Mouse (Mus musculus) intestine, embryonic 16.5 days (tissue): ENCODE data around the gene Ptges. TPM values are rescaled to one million over a fixed set of nuclear protein-coding genes. Genes with fewer than 3 reads are reported as not detected.
"Not testable (repeated sequence)": the region's sequence is repeated elsewhere in the genome, so short reads cannot be mapped to it uniquely, and the experiment has no call there.

Source experiments
- ATAC-seq: fragments of 200-750 bp; cut with Nextera tagmentation; 2 replicates; pipeline ENCODE4 v1.8.0; 2017; ENCODE audit warnings: moderate TSS enrichment, moderate library complexity
- H3K27ac ChIP-seq: fragments of 300-500 bp; sonication (generic); 2 replicates; pipeline ENCODE4 v1.5.1; 2014; ENCODE audit warnings: mild to moderate bottlenecking, low read length
- H3K27me3 ChIP-seq: fragments of 300-500 bp; sonication (generic); replicated peaks from 2 replicates; pipeline ENCODE4 v1.6.1; 2014; ENCODE audit warnings: low read length, control low read depth, mixed read lengths; ENCODE audit not compliant: control insufficient read depth, insufficient read depth
- H3K36me3 ChIP-seq: fragments of 300-500 bp; sonication (generic); 2 replicates; pipeline ENCODE4 v1.6.1; 2014; ENCODE audit warnings: low read length, control low read depth; ENCODE audit not compliant: control insufficient read depth, insufficient read depth
- H3K4me1 ChIP-seq: fragments of 300-500 bp; sonication (generic); 2 replicates; pipeline ENCODE4 v1.6.1; 2014; ENCODE audit warnings: low read length, control low read depth, mixed read lengths; ENCODE audit not compliant: control insufficient read depth, insufficient read depth
- H3K4me2 ChIP-seq: fragments of 300-500 bp; sonication (generic); 2 replicates; pipeline ENCODE4 v1.6.1; 2014; ENCODE audit warnings: low read depth, low read length, control low read depth
- H3K4me3 ChIP-seq: fragments of 300-500 bp; sonication (generic); 2 replicates; pipeline ENCODE4 v1.5.1; 2014; ENCODE audit warnings: mild to moderate bottlenecking, low read length
- H3K9ac ChIP-seq: fragments of 300-500 bp; sonication (generic); 2 replicates; pipeline ENCODE4 v1.6.1; 2014; ENCODE audit warnings: low read depth, low read length
- H3K9me3 ChIP-seq: fragments of 300-500 bp; sonication (generic); 2 replicates; pipeline ENCODE4 v1.6.1; 2016; ENCODE audit warnings: low read length, control low read depth; ENCODE audit not compliant: control insufficient read depth
- WGBS: fragments of 180-500 bp; shearing (Covaris S2); extraction: QIAGEN DNeasy Blood & Tissue Kit; methylation state at CpG from one replicate; pipeline ENCODE4 v1.1.7; 2014; 5-methylcytosine and 5-hydroxymethylcytosine counted together
- polyA plus RNA-seq: library from polyadenylated mRNA; unstranded; fragments of >200 nt; fragmentation: Nextera tagmentation; extraction: Ambion mirVana; gene quantifications from 2 replicates; pipeline ENCODE4 v1.2.1, GENCODE M21; 2015

Gene Ptges
- polyA plus RNA-seq, 1 experiment from 2014 or later = 4.0 TPM

GRCm38 (mm10) chr2:30920216-30920615 lies 9.4 kb downstream of the Ptges start:
- WGBS = 36% methylated on average over 7 of the region's 7 CpGs
- H3K36me3 ChIP-seq = no peaks in the 10 kb centered on the region
- ATAC-seq = peak; percentile 89
- 0 out of 2 replicates have a peak, but pooled peaks cover 6% of the 10 kb centered on the region for H3K27me3 ChIP-seq
- peaks cover 7% of the 10 kb centered on the region; the same call in 1 of the 2 replicates for H3K4me1 ChIP-seq
- no peak overlapping the region for H3K9ac ChIP-seq
- no peaks in the 10 kb centered on the region for H3K9me3 ChIP-seq
- H3K27ac ChIP-seq = no peak overlapping the region
- H3K4me3 ChIP-seq = no peak overlapping the region
- H3K4me2 ChIP-seq = no peak overlapping the region

- H3K4me2 ChIP-seq = no peak overlapping the region
- H3K9me3 ChIP-seq = no peaks in the 10 kb centered on the region
- 38% methylated on average over 8 of the region's 8 CpGs for WGBS
- H3K4me1 ChIP-seq = peaks cover 7% of the 10 kb centered on the region; the same call in 1 of the 2 replicates
- H3K27me3 ChIP-seq = 0 out of 2 replicates have a peak, but pooled peaks cover 2% of the 10 kb centered on the region
- H3K9ac ChIP-seq = no peak overlapping the region
- ATAC-seq = peak; percentile 45
- no peak overlapping the region for H3K27ac ChIP-seq
- H3K4me3 ChIP-seq = no peak overlapping the region
- no peaks in the 10 kb centered on the region for H3K36me3 ChIP-seq
These were observed 10.8 kb downstream of the Ptges start for GRCm38 (mm10) chr2:30918780-30919329.

- Histone ChIP-seq H3K9ac (no peak overlapping the region), H3K9me3 (no peaks in the 10 kb centered on the region), H3K4me1 (peaks cover 9% of the 10 kb centered on the region), H3K27me3 (no peaks in the 10 kb centered on the region), H3K4me3 (no peak overlapping the region), H3K27ac (no peak overlapping the region), H3K4me2 (no peak overlapping the region), H3K36me3 (no peaks in the 10 kb centered on the region)
- WGBS = 65% methylated on average over 6 of the region's 6 CpGs
- ATAC-seq = no peak
These were observed 11.5 kb downstream of the Ptges start for GRCm38 (mm10) chr2:30918126-30918525.

- peaks cover 14% of the 10 kb centered on the region for H3K4me1 ChIP-seq
- H3K4me3 ChIP-seq = no peak overlapping the region
- no peaks in the 10 kb centered on the region for H3K36me3 ChIP-seq
- H3K27ac ChIP-seq = no peak overlapping the region
- no peaks in the 10 kb centered on the region for H3K9me3 ChIP-seq
- H3K27me3 ChIP-seq = no peaks in the 10 kb centered on the region
- ATAC-seq = no peak
- WGBS = 89% methylated on average over 7 of the region's 7 CpGs
- no peak overlapping the region for H3K4me2 ChIP-seq
- no peak overlapping the region for H3K9ac ChIP-seq
These were observed 12.0 kb downstream of the Ptges start for GRCm38 (mm10) chr2:30917649-30918048.

GRCm38 (mm10) chr2:30915933-30916332 lies 13.7 kb downstream of the Ptges start:
- not testable (repeated sequence) for H3K4me3 ChIP-seq, H3K9ac ChIP-seq, H3K36me3 ChIP-seq, H3K27ac ChIP-seq, H3K4me2 ChIP-seq, H3K27me3 ChIP-seq, ATAC-seq, H3K9me3 ChIP-seq
- WGBS = 78% methylated on average over 6 of the region's 6 CpGs
- H3K4me1 ChIP-seq = peaks cover 21% of the 10 kb centered on the region

- no peak overlapping the region for H3K27ac ChIP-seq
- no peak for ATAC-seq
- H3K9ac ChIP-seq = no peak overlapping the region
- 85% methylated on average over 5 of the region's 5 CpGs for WGBS
- peaks cover 21% of the 10 kb centered on the region for H3K4me1 ChIP-seq
- no peak overlapping the region for H3K4me3 ChIP-seq
- no peak overlapping the region for H3K4me2 ChIP-seq
- H3K9me3 ChIP-seq = no peaks in the 10 kb centered on the region
- H3K27me3 ChIP-seq = no peaks in the 10 kb centered on the region
- H3K36me3 ChIP-seq = no peaks in the 10 kb centered on the region
These were observed 14.3 kb downstream of the Ptges start for GRCm38 (mm10) chr2:30915376-30915775.

GRCm38 (mm10) chr2:30914836-30915235 lies 14.8 kb downstream of the Ptges start:
- no peaks in the 10 kb centered on the region for H3K9me3 ChIP-seq
- ATAC-seq = no peak
- 70% methylated on average over 3 of the region's 3 CpGs for WGBS
- H3K27me3 ChIP-seq = no peaks in the 10 kb centered on the region
- H3K4me2 ChIP-seq = no peak overlapping the region
- no peaks in the 10 kb centered on the region for H3K36me3 ChIP-seq
- peaks cover 21% of the 10 kb centered on the region for H3K4me1 ChIP-seq
- H3K27ac ChIP-seq = no peak overlapping the region
- no peak overlapping the region for H3K4me3 ChIP-seq
- no peak overlapping the region for H3K9ac ChIP-seq

- H3K9me3 ChIP-seq = no peaks in the 10 kb centered on the region
- 84% methylated on average over 8 of the region's 8 CpGs for WGBS
- H3K4me1 ChIP-seq = peaks cover 15% of the 10 kb centered on the region
- H3K27ac ChIP-seq = no peak overlapping the region
- H3K27me3 ChIP-seq = no peaks in the 10 kb centered on the region
- H3K36me3 ChIP-seq = no peaks in the 10 kb centered on the region
- no peak overlapping the region for H3K4me2 ChIP-seq
- H3K9ac ChIP-seq = no peak overlapping the region
- no peak for ATAC-seq
- no peak overlapping the region for H3K4me3 ChIP-seq
These were observed 16.6 kb downstream of the Ptges start for GRCm38 (mm10) chr2:30913022-30913421.

GRCm38 (mm10) chr2:30912291-30912773 lies 17.3 kb downstream of the Ptges start:
- H3K36me3 ChIP-seq = no peaks in the 10 kb centered on the region
- 0 out of 2 replicates have a peak, but pooled peaks have one; percentile 23 for ATAC-seq
- WGBS = 26% methylated on average over 4 of the region's 4 CpGs
- H3K9me3 ChIP-seq = no peaks in the 10 kb centered on the region
- H3K4me3 ChIP-seq = no peak overlapping the region
- no peak overlapping the region for H3K9ac ChIP-seq
- peak overlapping the region; percentile 4; the same call in 1 of the 2 replicates for H3K27ac ChIP-seq
- H3K27me3 ChIP-seq = no peaks in the 10 kb centered on the region
- H3K4me2 ChIP-seq = no peak overlapping the region
- H3K4me1 ChIP-seq = peaks cover 13% of the 10 kb centered on the region

GRCm38 (mm10) chr2:30906641-30907040 lies 23.0 kb downstream of the Ptges start:
- H3K27me3 ChIP-seq = peaks cover 7% of the 10 kb centered on the region; the same call in 1 of the 2 replicates
- H3K4me1 ChIP-seq = peaks cover 15% of the 10 kb centered on the region
- no peak overlapping the region for H3K4me3 ChIP-seq
- H3K9ac ChIP-seq = no peak overlapping the region
- H3K4me2 ChIP-seq = no peak overlapping the region
- no peak for ATAC-seq
- no peaks in the 10 kb centered on the region for H3K36me3 ChIP-seq
- no peak overlapping the region for H3K27ac ChIP-seq
- H3K9me3 ChIP-seq = no peaks in the 10 kb centered on the region
- WGBS = 72% methylated on average over 4 of the region's 4 CpGs
